Mouse (Mus musculus) intestine, embryonic 16.5 days (tissue): ENCODE measurements around the gene Cysrt1. TPM values are rescaled to one million over a fixed set of nuclear protein-coding genes. Genes with fewer than 3 reads are reported as not detected.

ENCODE experiments used
- ATAC-seq: fragments of 200-750 bp; cut with Nextera tagmentation; 2 replicates; pipeline ENCODE4 v1.8.0; 2017; ENCODE audit warnings: moderate TSS enrichment, moderate library complexity
- H3K27ac ChIP-seq: fragments of 300-500 bp; sonication (generic); 2 replicates; pipeline ENCODE4 v1.5.1; 2014; ENCODE audit warnings: mild to moderate bottlenecking, low read length
- H3K27me3 ChIP-seq: fragments of 300-500 bp; sonication (generic); replicated peaks from 2 replicates; pipeline ENCODE4 v1.6.1; 2014; ENCODE audit warnings: low read length, control low read depth, mixed read lengths; ENCODE audit not compliant: control insufficient read depth, insufficient read depth
- H3K36me3 ChIP-seq: fragments of 300-500 bp; sonication (generic); 2 replicates; pipeline ENCODE4 v1.6.1; 2014; ENCODE audit warnings: low read length, control low read depth; ENCODE audit not compliant: control insufficient read depth, insufficient read depth
- H3K4me1 ChIP-seq: fragments of 300-500 bp; sonication (generic); 2 replicates; pipeline ENCODE4 v1.6.1; 2014; ENCODE audit warnings: low read length, control low read depth, mixed read lengths; ENCODE audit not compliant: control insufficient read depth, insufficient read depth
- H3K4me2 ChIP-seq: fragments of 300-500 bp; sonication (generic); 2 replicates; pipeline ENCODE4 v1.6.1; 2014; ENCODE audit warnings: low read depth, low read length, control low read depth
- H3K4me3 ChIP-seq: fragments of 300-500 bp; sonication (generic); 2 replicates; pipeline ENCODE4 v1.5.1; 2014; ENCODE audit warnings: mild to moderate bottlenecking, low read length
- H3K9ac ChIP-seq: fragments of 300-500 bp; sonication (generic); 2 replicates; pipeline ENCODE4 v1.6.1; 2014; ENCODE audit warnings: low read depth, low read length
- H3K9me3 ChIP-seq: fragments of 300-500 bp; sonication (generic); 2 replicates; pipeline ENCODE4 v1.6.1; 2016; ENCODE audit warnings: low read length, control low read depth; ENCODE audit not compliant: control insufficient read depth
- WGBS: fragments of 180-500 bp; shearing (Covaris S2); extraction: QIAGEN DNeasy Blood & Tissue Kit; methylation state at CpG from one replicate; pipeline ENCODE4 v1.1.7; 2014; 5-methylcytosine and 5-hydroxymethylcytosine counted together
- polyA plus RNA-seq: library from polyadenylated mRNA; unstranded; fragments of >200 nt; fragmentation: Nextera tagmentation; extraction: Ambion mirVana; gene quantifications from 2 replicates; pipeline ENCODE4 v1.2.1, GENCODE M21; 2015

Gene Cysrt1
- polyA plus RNA-seq, 1 experiment from 2014 or later: 3.3 TPM

DNA sequence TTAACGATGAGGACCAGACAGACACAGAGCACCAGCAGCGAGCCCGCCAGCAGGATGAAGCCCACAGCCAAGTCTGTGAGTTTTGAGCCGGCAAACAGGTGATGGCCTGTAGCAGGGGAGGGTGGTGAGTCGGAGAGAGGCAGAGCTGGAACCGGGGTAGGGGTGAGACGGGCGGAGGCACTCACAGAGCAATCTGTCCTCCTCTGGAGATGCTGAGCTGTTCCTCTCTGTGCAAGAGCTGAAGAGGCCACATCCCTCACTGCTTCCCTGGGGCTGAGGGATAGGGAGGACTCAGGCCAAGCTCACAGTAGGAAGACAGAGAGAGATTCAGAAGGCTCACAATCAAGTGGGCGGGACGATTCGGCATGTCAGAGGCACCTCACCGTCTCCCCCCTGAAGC lies 11.2 kb downstream of the Cysrt1 start:
- no peaks in the 10 kb centered on the region for H3K27me3 ChIP-seq
- H3K9me3 ChIP-seq: no peaks in the 10 kb centered on the region
- no peak for ATAC-seq
- H3K36me3 ChIP-seq: no peaks in the 10 kb centered on the region
- peaks cover 32% of the 10 kb centered on the region for H3K4me1 ChIP-seq
- no peak overlapping the region for H3K4me3 ChIP-seq
- no peak overlapping the region for H3K27ac ChIP-seq
- H3K9ac ChIP-seq: no peak overlapping the region
- 58% methylated on average over 12 of the region's 12 CpGs for WGBS
- H3K4me2 ChIP-seq: no peak overlapping the region

DNA sequence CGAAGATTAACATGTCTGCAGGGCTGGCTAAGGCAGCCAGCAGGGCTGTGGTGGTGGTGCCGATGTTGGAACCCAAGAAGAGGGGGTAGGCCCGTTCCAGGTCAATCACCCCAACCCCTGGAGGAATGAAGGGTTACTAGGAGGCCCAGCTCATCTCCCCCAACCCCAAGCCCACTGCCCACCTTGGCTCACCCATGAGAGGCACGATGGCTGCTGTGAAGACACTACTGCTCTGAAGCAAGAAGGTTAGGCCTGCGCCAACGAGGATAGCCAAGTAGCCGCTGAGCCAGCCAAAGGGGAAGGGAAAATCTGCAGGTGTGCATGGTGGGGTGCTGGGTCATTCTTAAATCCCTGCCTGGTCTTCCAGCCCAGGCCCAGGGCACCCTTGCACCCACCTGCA lies 11.7 kb downstream of the Cysrt1 start:
- peaks cover 31% of the 10 kb centered on the region for H3K4me1 ChIP-seq
- WGBS: 79% methylated on average over 7 of the region's 7 CpGs
- no peak overlapping the region for H3K4me2 ChIP-seq
- no peak overlapping the region for H3K9ac ChIP-seq
- H3K27me3 ChIP-seq: no peaks in the 10 kb centered on the region
- H3K4me3 ChIP-seq: no peak overlapping the region
- no peak for ATAC-seq
- no peak overlapping the region for H3K27ac ChIP-seq
- H3K36me3 ChIP-seq: no peaks in the 10 kb centered on the region
- H3K9me3 ChIP-seq: no peaks in the 10 kb centered on the region

DNA sequence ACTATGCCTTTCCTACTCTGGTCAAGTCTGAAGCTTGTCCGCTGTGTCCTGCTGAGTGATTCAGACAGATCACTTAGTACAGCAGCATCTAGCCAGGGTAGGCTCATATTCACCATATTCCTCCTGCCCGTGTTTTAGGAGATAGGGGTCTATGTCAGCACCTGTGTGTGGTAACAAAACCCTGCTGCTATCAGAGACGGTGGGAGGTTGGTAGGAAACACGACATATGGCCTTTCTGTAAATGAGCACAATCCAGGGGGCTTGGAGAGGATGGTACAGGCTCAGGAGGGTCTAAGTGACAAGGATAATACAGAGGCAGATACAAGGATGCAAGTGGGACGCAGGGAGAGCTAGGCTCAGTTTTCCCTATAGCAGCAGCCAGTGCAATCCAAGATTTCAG lies 12.7 kb downstream of the Cysrt1 start:
- Histone ChIP-seq H3K4me1 (peaks cover 30% of the 10 kb centered on the region), H3K36me3 (no peaks in the 10 kb centered on the region), H3K4me2 (no peak overlapping the region), H3K27me3 (no peaks in the 10 kb centered on the region), H3K27ac (no peak overlapping the region), H3K9me3 (no peaks in the 10 kb centered on the region), H3K9ac (no peak overlapping the region), H3K4me3 (no peak overlapping the region)
- no peak for ATAC-seq
- WGBS: 84% methylated on average over 5 of the region's 5 CpGs

DNA sequence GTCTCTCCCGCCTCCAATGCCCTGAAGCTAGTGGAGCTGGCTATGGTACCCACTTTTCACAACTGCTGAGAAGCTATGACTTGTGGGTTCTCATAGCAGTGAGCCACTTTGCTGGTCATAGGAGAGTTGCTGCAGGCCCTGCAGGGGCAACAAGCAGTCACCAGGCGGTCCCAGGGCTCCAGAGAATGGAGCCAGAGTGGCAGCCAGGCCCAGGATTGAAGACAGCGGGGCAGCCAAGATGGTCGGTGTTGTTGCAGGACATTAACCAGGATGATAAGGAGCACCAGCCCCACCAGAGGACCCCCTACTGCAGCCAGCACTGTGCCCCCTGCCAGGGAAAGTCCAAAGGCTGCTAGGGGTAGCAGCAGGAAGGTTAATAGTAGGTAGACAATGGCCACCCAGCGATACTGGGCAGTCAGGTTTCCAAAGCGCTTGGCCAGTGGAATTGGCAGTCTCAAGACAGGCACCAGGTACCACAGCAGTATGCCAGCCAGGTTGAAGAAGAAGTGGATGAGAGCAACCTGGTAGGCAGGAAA lies 13.2 kb downstream of the Cysrt1 start:
- ATAC-seq: no peak
- Histone ChIP-seq H3K36me3 (no peaks in the 10 kb centered on the region), H3K27me3 (no peaks in the 10 kb centered on the region), H3K4me2 (peak overlapping the region; percentile 44), H3K9me3 (no peaks in the 10 kb centered on the region), H3K4me1 (peaks cover 30% of the 10 kb centered on the region), H3K27ac (peak overlapping the region; percentile 78), H3K4me3 (peak overlapping the region; percentile 7; the same call in 1 of the 2 replicates), H3K9ac (peak overlapping the region; percentile 61; the same call in 1 of the 2 replicates)
- 76% methylated on average over 6 of the region's 6 CpGs for WGBS

DNA sequence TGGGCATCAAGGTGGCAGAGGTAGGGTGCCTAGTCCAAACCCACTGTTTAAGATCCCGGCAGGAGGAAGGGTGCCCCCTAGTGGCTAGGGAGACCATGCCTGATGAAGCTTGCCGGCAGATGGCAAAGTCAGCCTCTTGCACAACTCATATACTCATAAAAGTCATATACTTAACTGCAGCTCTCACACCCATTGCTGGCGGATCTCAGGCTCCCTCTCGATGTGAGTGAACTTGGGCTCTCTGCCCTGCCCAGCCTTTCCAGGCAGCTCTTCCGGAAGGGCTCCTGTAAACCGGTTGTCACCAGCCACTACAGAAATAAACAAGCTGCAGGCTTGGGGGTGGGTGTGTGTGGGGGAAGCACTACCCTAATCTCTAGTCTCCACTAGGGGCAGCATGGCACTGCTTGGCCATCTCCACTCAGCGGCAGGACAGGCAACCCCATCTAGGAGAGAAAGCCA lies 13.8 kb downstream of the Cysrt1 start:
- peak; percentile 32 for ATAC-seq
- Histone ChIP-seq H3K4me3 (peak overlapping the region; percentile 31), H3K4me2 (peak overlapping the region; percentile 44), H3K4me1 (peaks cover 28% of the 10 kb centered on the region), H3K9me3 (no peaks in the 10 kb centered on the region), H3K36me3 (no peaks in the 10 kb centered on the region), H3K27me3 (no peaks in the 10 kb centered on the region), H3K27ac (peak overlapping the region; percentile 78), H3K9ac (peak overlapping the region; percentile 61)
- WGBS: under 1% methylated on average over 7 of the region's 7 CpGs

DNA sequence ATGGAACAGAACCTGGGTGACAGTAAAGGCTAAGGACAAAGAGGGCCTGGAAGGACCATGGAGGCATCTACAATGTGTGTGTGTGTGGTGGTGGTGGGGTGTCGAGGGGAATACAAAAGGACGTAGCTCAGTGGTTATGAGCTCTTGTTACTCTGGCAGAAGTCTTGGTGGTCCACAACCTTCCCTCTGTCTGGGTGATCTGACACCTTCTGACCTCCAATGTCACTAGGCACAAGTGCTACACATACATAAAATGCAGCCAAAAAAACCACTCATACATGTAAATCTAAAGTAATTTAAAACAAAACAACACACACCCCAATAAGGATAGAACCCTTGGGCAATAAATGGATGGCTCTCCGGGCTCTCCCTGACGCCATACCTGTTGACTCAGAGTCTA lies 14.8 kb downstream of the Cysrt1 start:
- H3K27ac ChIP-seq: no peak overlapping the region
- H3K36me3 ChIP-seq: no peaks in the 10 kb centered on the region
- no peak overlapping the region for H3K4me2 ChIP-seq
- no peak overlapping the region for H3K9ac ChIP-seq
- peaks cover 27% of the 10 kb centered on the region for H3K4me1 ChIP-seq
- H3K4me3 ChIP-seq: no peak overlapping the region
- 87% methylated on average over 4 of the region's 4 CpGs for WGBS
- no peaks in the 10 kb centered on the region for H3K27me3 ChIP-seq
- ATAC-seq: no peak
- no peaks in the 10 kb centered on the region for H3K9me3 ChIP-seq

DNA sequence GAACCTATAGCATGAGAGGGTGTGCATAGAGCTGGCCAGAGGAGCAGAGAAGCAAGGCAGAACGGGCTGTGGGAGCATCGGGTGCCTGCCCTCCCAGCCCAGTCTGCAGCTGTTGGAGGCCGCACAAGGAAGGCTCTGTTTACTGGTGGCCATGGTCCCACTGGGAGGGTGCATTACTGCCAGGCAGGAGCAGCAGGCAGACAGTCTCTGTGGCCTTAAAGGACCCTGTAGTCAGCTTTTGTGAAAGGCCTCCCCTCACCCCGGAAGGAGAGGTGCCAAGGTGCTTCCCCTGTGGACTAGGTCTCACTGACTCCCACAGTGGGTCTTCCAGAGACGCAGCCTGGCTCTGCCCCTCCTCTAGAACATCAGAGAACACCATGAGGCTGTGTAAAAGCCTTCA lies 15.4 kb downstream of the Cysrt1 start:
- Histone ChIP-seq H3K9me3 (no peaks in the 10 kb centered on the region), H3K27ac (no peak overlapping the region), H3K9ac (no peak overlapping the region), H3K27me3 (no peaks in the 10 kb centered on the region), H3K36me3 (0 out of 2 replicates have a peak, but pooled peaks cover under 1% of the 10 kb centered on the region), H3K4me1 (peaks cover 28% of the 10 kb centered on the region), H3K4me2 (no peak overlapping the region), H3K4me3 (no peak overlapping the region)
- ATAC-seq: no peak
- 79% methylated on average over 5 of the region's 5 CpGs for WGBS

DNA sequence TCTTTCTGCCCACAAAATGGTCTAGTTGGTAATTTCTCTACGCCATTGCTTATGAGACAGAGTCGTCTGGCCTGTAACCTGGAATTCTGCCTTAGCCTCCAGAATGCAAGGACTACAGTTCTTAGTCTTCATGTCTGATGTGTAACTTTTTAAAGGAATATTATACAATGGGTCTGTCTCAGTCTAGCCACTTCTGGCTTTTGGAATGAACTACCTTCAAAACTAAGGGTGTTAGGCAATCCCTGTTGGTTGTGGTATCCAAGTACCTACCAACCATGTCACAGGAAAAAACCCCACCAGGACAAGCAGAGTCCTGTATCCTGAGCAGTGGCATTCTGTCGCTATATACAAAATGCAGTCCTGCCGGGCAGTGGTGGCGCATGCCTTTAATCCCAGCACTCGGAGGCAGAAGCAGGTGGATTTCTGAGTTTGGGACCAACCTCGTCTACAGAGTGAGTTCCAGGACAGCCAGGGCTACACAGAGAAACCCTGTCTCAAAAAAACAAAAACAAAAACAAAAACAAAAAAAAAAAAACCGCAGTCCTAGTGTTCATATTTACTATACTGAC lies 16.4 kb downstream of the Cysrt1 start:
- H3K36me3 ChIP-seq: 0 out of 2 replicates have a peak, but pooled peaks cover 4% of the 10 kb centered on the region
- no peaks in the 10 kb centered on the region for H3K27me3 ChIP-seq
- ATAC-seq: no peak
- no peaks in the 10 kb centered on the region for H3K9me3 ChIP-seq
- peak overlapping the region; percentile 76 for H3K9ac ChIP-seq
- H3K27ac ChIP-seq: peak overlapping the region; percentile 99
- H3K4me1 ChIP-seq: peaks cover 34% of the 10 kb centered on the region
- peak overlapping the region; percentile 56 for H3K4me2 ChIP-seq
- WGBS: 75% methylated on average over 8 of the region's 8 CpGs
- H3K4me3 ChIP-seq: peak overlapping the region; percentile 65

DNA sequence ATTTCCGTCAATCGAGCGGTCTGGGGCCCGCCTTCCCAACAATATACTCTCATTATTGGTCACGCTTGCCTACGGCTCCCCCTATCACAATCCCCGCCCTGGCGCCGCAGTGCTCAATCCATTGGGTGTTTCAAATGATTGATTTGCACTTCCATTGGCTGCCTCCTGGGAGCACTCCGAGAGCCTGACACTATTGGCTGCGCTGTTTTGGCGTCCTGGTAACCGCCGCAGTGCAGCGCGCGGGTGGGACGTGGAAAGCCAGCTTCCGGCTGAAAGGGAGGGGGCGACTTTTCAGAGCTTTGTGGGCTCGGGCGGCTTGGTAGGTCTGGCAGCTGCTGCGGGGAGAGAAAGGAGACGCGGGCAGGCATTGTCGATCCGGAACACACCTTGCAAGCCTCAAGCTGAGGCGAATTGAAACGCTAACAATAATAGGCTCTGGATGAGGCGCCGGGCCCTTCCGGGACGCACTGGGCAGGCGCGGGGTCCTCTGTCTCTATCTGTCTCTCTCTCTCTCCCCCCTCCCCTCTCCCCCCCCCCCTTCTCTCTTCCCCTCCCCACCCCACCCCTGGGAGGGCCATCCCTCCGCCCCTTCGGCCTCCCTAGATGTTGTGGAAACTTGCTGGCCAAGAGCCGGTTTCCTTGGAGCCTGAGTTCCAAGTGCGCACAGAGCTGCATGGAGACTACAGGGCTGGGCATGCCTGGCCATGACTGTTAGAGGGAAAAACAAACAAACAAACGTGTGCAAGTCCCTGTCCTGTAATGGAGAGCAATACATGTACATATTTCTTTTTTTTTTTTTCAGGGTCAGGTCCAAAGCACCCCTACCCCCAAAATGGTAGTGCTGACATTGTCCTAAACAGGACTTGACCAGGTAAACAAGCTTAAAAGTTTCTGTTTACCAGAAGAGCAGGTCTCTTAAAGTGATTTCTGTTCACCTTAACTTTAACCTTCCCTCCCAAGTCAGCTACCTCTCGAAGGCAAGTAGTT lies 17.2 kb downstream of the Cysrt1 start:
- Histone ChIP-seq H3K9me3 (no peaks in the 10 kb centered on the region), H3K27ac (peak overlapping the region; percentile 99), H3K4me3 (peak overlapping the region; percentile 65), H3K36me3 (0 out of 2 replicates have a peak, but pooled peaks cover 4% of the 10 kb centered on the region), H3K9ac (peak overlapping the region; percentile 76), H3K4me2 (peak overlapping the region; percentile 56), H3K4me1 (peaks cover 34% of the 10 kb centered on the region), H3K27me3 (no peaks in the 10 kb centered on the region)
- 2% methylated on average over 41 of the region's 41 CpGs for WGBS
- ATAC-seq: peak; percentile 94
